Mouse (Mus musculus) olfactory bulb, adult 2 months (tissue): ENCODE results near the gene Tmem91.

Experiments
- CTCF ChIP-seq: fragments of 200-500 bp; IDR thresholded peaks from 2 replicates; pipeline ENCODE4 v1.5.1; 2012; ENCODE audit warnings: low read depth, mild to moderate bottlenecking, low read length, moderate library complexity; ENCODE audit not compliant: insufficient read depth
- POLR2A ChIP-seq: fragments of 200-500 bp; IDR thresholded peaks from 2 replicates; pipeline ENCODE4 v1.6.1; 2012; ENCODE audit warnings: mild to moderate bottlenecking, low read depth, low read length, moderate library complexity; ENCODE audit not compliant: insufficient read depth

GRCm38 (mm10) chr7:25651281-25651680, 23.7 kb downstream of the Tmem91 start:
- TF ChIP-seq CTCF (no peak), POLR2A (no peak)
